Mouse (Mus musculus): Measurements from ENCODE around the gene Sgms2. TPM values are rescaled to one million over a fixed set of nuclear protein-coding genes. Genes with fewer than 3 reads are reported as not detected.

Sgms2 gene
- polyA plus RNA-seq, 1 experiment from 2014 or later, result 0.61 TPM

GRCm38 (mm10) chr3:131501677-131502370, 10.6 kb upstream of the Sgms2 start:
- H3K9me3 ChIP-seq, result no peaks in the 10 kb centered on the region
- no peak overlapping the region for H3K4me3 ChIP-seq (replicated peaks)
- no peaks in the 10 kb centered on the region for H3K4me1 ChIP-seq (replicated peaks)
- no peaks in the 10 kb centered on the region for H3K36me3 ChIP-seq
- no peak for ATAC-seq
- peaks cover 3% of the 10 kb centered on the region; the same call in 1 of the 2 replicates for H3K27me3 ChIP-seq
- no peak overlapping the region for H3K4me2 ChIP-seq (replicated peaks)
- H3K27ac ChIP-seq, result no peak overlapping the region
- 59% methylated on average over 10 of the region's 10 CpGs for WGBS
- H3K9ac ChIP-seq (replicated peaks), result no peak overlapping the region

GRCm38 (mm10) chr3:131499651-131500050, 8.4 kb upstream of the Sgms2 start:
- H3K4me2 ChIP-seq (replicated peaks), result no peak overlapping the region
- ATAC-seq, result no peak
- WGBS, result 89% methylated on average over 6 of the region's 6 CpGs
- H3K4me1 ChIP-seq (replicated peaks), result no peaks in the 10 kb centered on the region
- no peak overlapping the region for H3K27ac ChIP-seq
- no peak overlapping the region for H3K9ac ChIP-seq (replicated peaks)
- no peaks in the 10 kb centered on the region for H3K36me3 ChIP-seq
- no peaks in the 10 kb centered on the region for H3K9me3 ChIP-seq
- H3K4me3 ChIP-seq (replicated peaks), result no peak overlapping the region
- H3K27me3 ChIP-seq, result peaks cover 3% of the 10 kb centered on the region

- ATAC-seq, result no peak
- no peak overlapping the region for H3K4me2 ChIP-seq (replicated peaks)
- no peak overlapping the region for H3K27ac ChIP-seq
- no peak overlapping the region for H3K9ac ChIP-seq (replicated peaks)
- no peaks in the 10 kb centered on the region for H3K4me1 ChIP-seq (replicated peaks)
- H3K36me3 ChIP-seq, result no peaks in the 10 kb centered on the region
- H3K4me3 ChIP-seq (replicated peaks), result no peak overlapping the region
- 48% methylated on average over 10 of the region's 10 CpGs for WGBS
- H3K27me3 ChIP-seq, result peaks cover 22% of the 10 kb centered on the region
- H3K9me3 ChIP-seq, result no peaks in the 10 kb centered on the region
These were observed 5.4 kb upstream of the Sgms2 start for GRCm38 (mm10) chr3:131496506-131497122.

- Histone ChIP-seq H3K36me3 (no peaks in the 10 kb centered on the region), H3K9me3 (no peaks in the 10 kb centered on the region), H3K4me3 (replicated peaks) (no peak overlapping the region), H3K27me3 (peaks cover 36% of the 10 kb centered on the region), H3K4me1 (replicated peaks) (peaks cover 6% of the 10 kb centered on the region), H3K27ac (no peak overlapping the region), H3K9ac (replicated peaks) (no peak overlapping the region), H3K4me2 (replicated peaks) (no peak overlapping the region)
- WGBS, result 83% methylated on average over 1 of the region's 1 CpGs
- ATAC-seq, result no peak
These were observed 3.9 kb upstream of the Sgms2 start for GRCm38 (mm10) chr3:131495076-131495475.

DNA sequence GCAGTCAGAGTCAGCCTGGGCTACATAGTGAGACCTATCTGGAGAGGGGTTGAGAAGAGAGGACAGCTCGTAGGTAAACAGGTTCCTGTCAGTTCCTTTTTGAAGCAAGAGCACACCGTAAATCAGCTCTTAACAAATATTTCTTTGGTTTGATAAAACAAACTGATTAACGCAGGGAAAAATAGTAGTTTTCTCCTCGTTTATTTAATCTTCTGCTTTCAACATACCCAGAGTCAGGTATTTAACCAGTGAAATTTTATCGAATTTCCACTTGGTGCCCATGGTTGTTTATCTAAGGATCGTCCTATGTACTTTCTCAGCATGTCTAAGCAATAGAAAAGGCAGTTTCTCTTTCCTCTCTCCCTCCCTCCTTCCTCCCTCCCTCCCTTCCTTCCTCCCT, 2.0 kb upstream of the Sgms2 start:
- H3K4me3 ChIP-seq (replicated peaks), result no peak overlapping the region
- peaks cover 12% of the 10 kb centered on the region for H3K4me1 ChIP-seq (replicated peaks)
- H3K36me3 ChIP-seq, result no peaks in the 10 kb centered on the region
- no peaks in the 10 kb centered on the region for H3K9me3 ChIP-seq
- peaks cover 53% of the 10 kb centered on the region for H3K27me3 ChIP-seq
- no peak overlapping the region for H3K9ac ChIP-seq (replicated peaks)
- WGBS, result 78% methylated on average over 6 of the region's 6 CpGs
- H3K4me2 ChIP-seq (replicated peaks), result no peak overlapping the region
- no peak for ATAC-seq
- no peak overlapping the region for H3K27ac ChIP-seq

- ATAC-seq, result no peak
- no peak overlapping the region for H3K4me3 ChIP-seq (replicated peaks)
- 92% methylated on average over 7 of the region's 7 CpGs for WGBS
- no peaks in the 10 kb centered on the region for H3K9me3 ChIP-seq
- H3K4me2 ChIP-seq (replicated peaks), result no peak overlapping the region
- no peak overlapping the region for H3K27ac ChIP-seq
- H3K27me3 ChIP-seq, result peaks cover 64% of the 10 kb centered on the region
- peaks cover 12% of the 10 kb centered on the region for H3K4me1 ChIP-seq (replicated peaks)
- H3K9ac ChIP-seq (replicated peaks), result no peak overlapping the region
- no peaks in the 10 kb centered on the region for H3K36me3 ChIP-seq
These were observed 769 bp upstream of the Sgms2 start for GRCm38 (mm10) chr3:131491980-131492379.

- Histone ChIP-seq H3K27me3 (peaks cover 65% of the 10 kb centered on the region), H3K4me1 (replicated peaks) (peaks cover 15% of the 10 kb centered on the region), H3K4me3 (replicated peaks) (peak overlapping the region; percentile 77), H3K4me2 (replicated peaks) (peak overlapping the region; percentile 96), H3K9ac (replicated peaks) (peak overlapping the region; percentile 75), H3K36me3 (no peaks in the 10 kb centered on the region), H3K27ac (no peak overlapping the region), H3K9me3 (no peaks in the 10 kb centered on the region)
- under 1% methylated on average over 76 of the region's 78 CpGs for WGBS
- ATAC-seq, result peak; percentile 93
These were observed 885 bp downstream of the Sgms2 start for GRCm38 (mm10) chr3:131490143-131490908.

DNA sequence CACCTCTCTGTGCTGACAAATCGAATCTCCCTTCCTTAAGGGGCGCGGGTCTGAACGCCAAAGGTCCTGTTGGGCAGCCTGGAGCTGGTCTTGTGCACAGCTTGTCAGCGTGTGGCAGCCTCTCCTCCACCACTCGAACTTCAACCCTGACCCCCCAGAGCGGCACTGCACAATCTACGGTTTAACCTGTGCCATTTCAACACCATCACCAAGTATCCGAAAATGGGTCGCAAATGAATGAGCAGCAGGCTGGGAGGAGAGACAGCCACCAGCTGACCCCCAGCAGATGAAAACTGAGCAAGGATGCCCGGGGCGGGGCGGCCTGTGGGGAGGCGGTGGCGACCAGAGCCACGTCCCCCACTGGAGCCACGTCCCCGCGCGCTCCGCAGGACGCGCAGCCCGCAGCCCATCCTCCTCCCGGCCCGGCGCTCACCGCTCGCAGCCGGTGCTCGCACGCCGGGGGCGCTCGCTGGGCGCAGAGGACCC, 1.5 kb downstream of the Sgms2 start:
- Histone ChIP-seq H3K4me2 (replicated peaks) (peak overlapping the region; percentile 96), H3K4me1 (replicated peaks) (peaks cover 15% of the 10 kb centered on the region), H3K27me3 (peaks cover 65% of the 10 kb centered on the region), H3K36me3 (no peaks in the 10 kb centered on the region), H3K27ac (no peak overlapping the region), H3K4me3 (replicated peaks) (peak overlapping the region; percentile 77), H3K9me3 (no peaks in the 10 kb centered on the region), H3K9ac (replicated peaks) (peak overlapping the region; percentile 75)
- under 1% methylated on average over 36 of the region's 36 CpGs for WGBS
- ATAC-seq, result peak; percentile 87

DNA sequence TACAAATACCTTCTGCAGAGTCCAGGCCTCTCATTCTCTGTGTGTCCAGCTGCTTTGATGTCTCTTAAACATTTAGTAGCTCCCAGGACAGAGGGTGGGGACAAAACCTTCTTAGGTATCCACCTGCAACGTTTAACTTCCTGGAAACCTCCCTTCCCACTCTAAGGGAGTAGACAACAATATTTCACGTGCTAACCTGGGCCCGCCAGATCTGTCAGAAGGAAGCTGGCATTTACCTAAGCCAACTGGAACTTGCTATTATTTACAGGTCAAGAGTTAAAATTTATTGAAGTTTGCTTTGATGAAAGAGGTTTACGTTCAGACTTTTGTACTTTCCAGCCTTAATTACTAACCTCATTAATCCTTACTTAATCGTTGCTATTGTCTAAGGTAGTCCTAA, 2.2 kb downstream of the Sgms2 start:
- Histone ChIP-seq H3K4me3 (replicated peaks) (no peak overlapping the region), H3K4me2 (replicated peaks) (no peak overlapping the region; the same call in 1 of the 2 replicates), H3K36me3 (no peaks in the 10 kb centered on the region), H3K9me3 (no peaks in the 10 kb centered on the region), H3K4me1 (replicated peaks) (peaks cover 15% of the 10 kb centered on the region), H3K9ac (replicated peaks) (no peak overlapping the region), H3K27me3 (peaks cover 60% of the 10 kb centered on the region), H3K27ac (no peak overlapping the region)
- 33% methylated on average over 5 of the region's 5 CpGs for WGBS
- no peak for ATAC-seq

DNA sequence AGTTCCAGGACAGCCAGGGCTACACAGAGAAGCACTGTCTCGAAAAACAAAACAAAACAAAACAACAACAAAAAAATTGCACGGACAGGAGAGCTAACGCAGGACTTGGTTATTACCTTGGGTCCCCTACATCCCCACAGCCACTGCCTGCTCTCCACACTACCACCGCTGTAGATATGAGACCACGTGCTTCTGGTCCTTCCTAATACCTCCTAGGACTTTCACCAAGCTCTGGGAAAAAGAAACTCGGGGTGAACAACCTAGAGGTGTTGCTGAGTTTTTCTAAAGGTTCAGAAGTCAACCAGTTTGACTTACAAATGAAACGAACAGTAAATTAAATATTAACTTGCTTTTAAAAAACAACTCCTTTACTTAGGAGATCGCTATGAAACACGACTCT, 2.8 kb downstream of the Sgms2 start:
- WGBS, result 73% methylated on average over 9 of the region's 9 CpGs
- ATAC-seq, result no peak
- Histone ChIP-seq H3K9ac (replicated peaks) (no peak overlapping the region), H3K4me2 (replicated peaks) (no peak overlapping the region), H3K36me3 (no peaks in the 10 kb centered on the region), H3K27me3 (peaks cover 56% of the 10 kb centered on the region), H3K4me1 (replicated peaks) (peaks cover 15% of the 10 kb centered on the region), H3K4me3 (replicated peaks) (no peak overlapping the region), H3K27ac (no peak overlapping the region), H3K9me3 (no peaks in the 10 kb centered on the region)

GRCm38 (mm10) chr3:131485388-131485787, 5.8 kb downstream of the Sgms2 start:
- H3K9ac ChIP-seq (replicated peaks), result no peak overlapping the region
- peaks cover 13% of the 10 kb centered on the region for H3K4me1 ChIP-seq (replicated peaks)
- peaks cover 30% of the 10 kb centered on the region for H3K27me3 ChIP-seq
- H3K4me3 ChIP-seq (replicated peaks), result no peak overlapping the region
- no peak for ATAC-seq
- H3K9me3 ChIP-seq, result no peaks in the 10 kb centered on the region
- no peak overlapping the region for H3K4me2 ChIP-seq (replicated peaks)
- no peaks in the 10 kb centered on the region for H3K36me3 ChIP-seq
- no peak overlapping the region for H3K27ac ChIP-seq
- WGBS, result 49% methylated on average over 5 of the region's 5 CpGs

DNA sequence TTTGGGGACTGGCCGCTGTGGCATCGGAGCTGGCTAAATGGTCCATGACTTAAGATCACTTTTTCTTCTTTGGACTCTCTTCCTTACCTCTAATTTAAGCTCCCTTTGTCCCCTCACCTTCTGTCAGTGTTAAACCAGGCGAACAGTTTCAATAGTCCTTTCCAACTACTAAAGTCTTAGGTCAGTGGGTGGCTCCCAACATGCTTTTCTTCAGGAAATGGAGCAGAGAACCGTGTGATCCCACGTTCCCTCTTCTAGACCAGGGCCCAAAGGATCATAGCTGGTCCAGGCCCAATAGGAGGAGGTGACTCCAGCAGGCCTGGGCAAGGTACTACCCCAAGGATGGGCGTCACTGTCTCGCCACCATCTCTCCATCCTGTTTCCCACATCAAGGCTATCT, 7.6 kb downstream of the Sgms2 start:
- Histone ChIP-seq H3K36me3 (no peaks in the 10 kb centered on the region), H3K4me1 (replicated peaks) (peaks cover 7% of the 10 kb centered on the region; the same call in 1 of the 2 replicates), H3K27me3 (peaks cover 15% of the 10 kb centered on the region), H3K4me3 (replicated peaks) (no peak overlapping the region), H3K9me3 (no peaks in the 10 kb centered on the region), H3K27ac (no peak overlapping the region), H3K4me2 (replicated peaks) (no peak overlapping the region), H3K9ac (replicated peaks) (no peak overlapping the region)
- 58% methylated on average over 7 of the region's 7 CpGs for WGBS
- ATAC-seq, result no peak

Measured in midbrain, embryonic 13.5 days (tissue).